Mouse (Mus musculus): Measurements from ENCODE around the gene Cuedc2.

Cuedc2 gene

GRCm38 (mm10) chr19:46306751-46307289, 31.7 kb downstream of the Cuedc2 start:
- DNase-seq (ENCODE audit: low read depth, low spot score), result no peak

GRCm38 (mm10) chr19:46306268-46306610, 32.3 kb downstream of the Cuedc2 start:
- DNase-seq (ENCODE audit: low read depth, low spot score), result no peak

GRCm38 (mm10) chr19:46305432-46306267, 32.9 kb downstream of the Cuedc2 start:
- no peak for DNase-seq (ENCODE audit: low read depth, low spot score)

GRCm38 (mm10) chr19:46304908-46305333, 33.6 kb downstream of the Cuedc2 start:
- no peak for DNase-seq (ENCODE audit: low read depth, low spot score)

GRCm38 (mm10) chr19:46304216-46304841, 34.2 kb downstream of the Cuedc2 start, which contains the start of gene Nfkb2:
Nfkb2 (plus strand) TSS chr19:46304320.
- peak; percentile 83 for DNase-seq (ENCODE audit: low read depth, low spot score)

GRCm38 (mm10) chr19:46303251-46304215, 35.0 kb downstream of the Cuedc2 start:
- no peak for DNase-seq (ENCODE audit: low read depth, low spot score)

- no peak for DNase-seq (ENCODE audit: low read depth, low spot score)
These were observed 36.0 kb downstream of the Cuedc2 start for GRCm38 (mm10) chr19:46302551-46302950.

- DNase-seq (ENCODE audit: low read depth, low spot score), result no peak
These were observed 38.0 kb downstream of the Cuedc2 start for GRCm38 (mm10) chr19:46300294-46301045.

GRCm38 (mm10) chr19:46296938-46297337, 41.6 kb downstream of the Cuedc2 start:
- DNase-seq (ENCODE audit: low read depth, low spot score), result no peak

- no peak for DNase-seq (ENCODE audit: low read depth, low spot score)
These were observed 47.9 kb downstream of the Cuedc2 start for GRCm38 (mm10) chr19:46290535-46291105.

GRCm38 (mm10) chr19:46287566-46287965, 50.9 kb downstream of the Cuedc2 start:
- no peak for DNase-seq (ENCODE audit: low read depth, low spot score)

GRCm38 (mm10) chr19:46286926-46287325, 51.6 kb downstream of the Cuedc2 start:
- DNase-seq (ENCODE audit: low read depth, low spot score), result no peak

GRCm38 (mm10) chr19:46286047-46286446, 52.5 kb downstream of the Cuedc2 start:
- DNase-seq (ENCODE audit: low read depth, low spot score), result no peak

GRCm38 (mm10) chr19:46285631-46286030, 52.9 kb downstream of the Cuedc2 start:
- DNase-seq (ENCODE audit: low read depth, low spot score), result no peak

GRCm38 (mm10) chr19:46284686-46285085, 53.8 kb downstream of the Cuedc2 start:
- no peak for DNase-seq (ENCODE audit: low read depth, low spot score)

- DNase-seq (ENCODE audit: low read depth, low spot score), result no peak
These were observed 56.2 kb downstream of the Cuedc2 start for GRCm38 (mm10) chr19:46282081-46282849.
